Mouse (Mus musculus) gastrocnemius, postnatal 10 days (tissue): ENCODE measurements around the gene Nrn1l. TPM values are rescaled to one million over a fixed set of nuclear protein-coding genes. Genes with fewer than 3 reads are reported as not detected.

Source experiments
- total RNA-seq, 2 experiments: library from RNA; stranded (reverse); gene quantifications; 2 replicates each; pipeline ENCODE4 v1.2.3; 2021

Nrn1l gene
- total RNA-seq, 2 experiments from 2014 or later: 0.56 TPM; not detected in 1

Other genes with a start within 250 kb of the Nrn1l start
- under 1 TPM; 0.28 to 0.38 TPM for gene Carmil2, start 207.3 kb upstream of the Nrn1l start, total RNA-seq
- gene Acd, start 192.5 kb upstream of the Nrn1l start, total RNA-seq: 10 to 100 TPM; 12.9 to 15.2 TPM
- 1 to 10 TPM; 6.0 to 7.8 TPM for gene Pard6a, start 192.4 kb upstream of the Nrn1l start, total RNA-seq
- not detected for gene 4933405L10Rik, start 185.9 kb upstream of the Nrn1l start, total RNA-seq
- 1 to 10 TPM; 2.0 to 3.7 TPM for gene Enkd1, start 185.4 kb upstream of the Nrn1l start, total RNA-seq
- 1 to 10 TPM; 6.5 to 7.6 TPM for gene Gfod2, start 134.9 kb upstream of the Nrn1l start, total RNA-seq
- gene Ranbp10, start 66.2 kb upstream of the Nrn1l start, total RNA-seq: 10 to 100 TPM; 19.9 to 25.2 TPM
- gene Tsnaxip1, start 65.8 kb upstream of the Nrn1l start, total RNA-seq: not detected
- gene Cenpt, start 40.3 kb upstream of the Nrn1l start, total RNA-seq: 1 to 10 TPM; 5.2 to 7.0 TPM
- gene Thap11, start 38.4 kb upstream of the Nrn1l start, total RNA-seq: 10 to 100 TPM; 24.2 to 26.9 TPM
- gene Nutf2, start 33.0 kb upstream of the Nrn1l start, total RNA-seq: 10 to 100 TPM; 65.5 to 80.5 TPM
- 10 to 100 TPM; 24.6 to 30.3 TPM for gene Edc4, start 12.7 kb upstream of the Nrn1l start, total RNA-seq
- 10 to 100 TPM; 15.2 to 17.5 TPM for gene Pskh1, start 6.9 kb downstream of the Nrn1l start, total RNA-seq
- gene Ctrl, start 40.3 kb downstream of the Nrn1l start, total RNA-seq: under 1 TPM in 1 of 2 experiments, not detected in 1; 0.47 TPM
- 10 to 100 TPM; 22.9 to 26.3 TPM for gene Psmb10, start 44.9 kb downstream of the Nrn1l start, total RNA-seq
- gene Lcat, start 49.8 kb downstream of the Nrn1l start, total RNA-seq: 1 to 10 TPM in 1 of 2 experiments, under 1 TPM in 1; 0.23 to 1.2 TPM
- 10 to 100 TPM; 18.7 to 26.6 TPM for gene Slc12a4, start 72.5 kb downstream of the Nrn1l start, total RNA-seq
- not detected for gene Dpep3, start 85.9 kb downstream of the Nrn1l start, total RNA-seq
- 10 to 100 TPM in 1 of 2 experiments, 1 to 10 TPM in 1; 9.6 to 11.1 TPM for gene Dus2, start 97.8 kb downstream of the Nrn1l start, total RNA-seq
- not detected for gene Dpep2nb, start 112.4 kb downstream of the Nrn1l start, total RNA-seq
- gene Ddx28, start 118.3 kb downstream of the Nrn1l start, total RNA-seq: 1 to 10 TPM; 8.0 to 8.4 TPM
- gene Nfatc3, start 165.3 kb downstream of the Nrn1l start, total RNA-seq: 10 to 100 TPM; 25.3 to 30.7 TPM
- gene Esrp2, start 243.4 kb downstream of the Nrn1l start, total RNA-seq: under 1 TPM in 1 of 2 experiments, not detected in 1; 0.07 TPM